Mouse (Mus musculus) gastrocnemius, postnatal 25 days (tissue): ENCODE results near the gene Dhdh. TPM values are rescaled to one million over a fixed set of nuclear protein-coding genes. Genes with fewer than 3 reads are reported as not detected.
"Not testable (repeated sequence)": the region's sequence is repeated elsewhere in the genome, so short reads cannot be mapped to it uniquely, and the experiment has no call there.

Experiments
- DNase-seq: peaks from one replicate; pipeline ENCODE4 v3.0.0; 2022
- total RNA-seq, 2 experiments: library from RNA; stranded (reverse); gene quantifications; 1 replicate in 1 of 2; 2 replicates in 1 of 2; pipeline ENCODE4 v1.2.3; 2021

The Dhdh gene
- total RNA-seq, 2 experiments from 2014 or later, result 12.3 to 12.6 TPM

DNA sequence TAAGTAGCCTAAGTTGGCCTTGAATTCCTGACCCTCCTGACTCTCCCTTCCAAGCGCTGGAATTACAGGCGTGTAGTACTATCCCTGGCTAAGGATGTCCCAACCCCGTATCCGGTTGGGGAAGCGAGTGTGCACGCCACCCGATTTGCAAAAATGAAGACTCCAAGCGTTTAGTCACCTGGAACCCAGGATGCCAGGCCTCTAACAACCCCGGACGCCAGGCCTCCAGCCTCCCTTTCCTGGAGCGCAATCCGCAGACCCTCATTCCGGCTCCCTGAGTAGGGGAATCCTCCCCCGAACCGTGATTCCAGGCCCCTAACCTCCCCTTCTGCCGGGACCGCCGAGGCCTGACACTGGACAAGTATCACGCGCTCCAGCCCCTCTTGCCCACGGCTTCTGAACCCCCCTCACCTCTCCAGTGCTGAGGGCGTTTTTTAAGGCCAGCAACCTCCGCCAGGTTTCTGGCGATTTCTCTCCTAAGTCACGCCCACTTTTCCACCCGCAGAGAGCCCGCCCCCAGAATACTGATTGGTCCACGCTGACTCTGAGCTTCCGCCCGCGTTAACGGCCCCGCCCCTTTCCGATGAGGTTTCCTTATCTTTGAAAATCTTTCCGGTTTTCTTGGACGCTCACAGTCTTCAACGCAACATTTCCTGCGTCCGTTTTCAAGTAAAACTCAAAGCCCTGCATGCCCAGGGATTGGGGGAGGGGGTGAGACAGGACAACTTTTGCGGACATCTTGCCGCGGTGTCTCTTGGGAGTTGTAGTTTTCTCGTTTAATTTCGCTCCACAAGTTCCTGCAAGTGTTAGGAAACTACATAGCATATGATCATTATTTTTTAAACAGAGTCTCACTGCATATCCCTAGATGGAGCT, 21.5 kb upstream of the Dhdh start, which contains the start of gene Nucb1:
TSS of gene Nucb1 (minus strand) at position 495 of the 876 bp plus-strand sequence.
- DNase-seq, result peak; percentile 89

DNA sequence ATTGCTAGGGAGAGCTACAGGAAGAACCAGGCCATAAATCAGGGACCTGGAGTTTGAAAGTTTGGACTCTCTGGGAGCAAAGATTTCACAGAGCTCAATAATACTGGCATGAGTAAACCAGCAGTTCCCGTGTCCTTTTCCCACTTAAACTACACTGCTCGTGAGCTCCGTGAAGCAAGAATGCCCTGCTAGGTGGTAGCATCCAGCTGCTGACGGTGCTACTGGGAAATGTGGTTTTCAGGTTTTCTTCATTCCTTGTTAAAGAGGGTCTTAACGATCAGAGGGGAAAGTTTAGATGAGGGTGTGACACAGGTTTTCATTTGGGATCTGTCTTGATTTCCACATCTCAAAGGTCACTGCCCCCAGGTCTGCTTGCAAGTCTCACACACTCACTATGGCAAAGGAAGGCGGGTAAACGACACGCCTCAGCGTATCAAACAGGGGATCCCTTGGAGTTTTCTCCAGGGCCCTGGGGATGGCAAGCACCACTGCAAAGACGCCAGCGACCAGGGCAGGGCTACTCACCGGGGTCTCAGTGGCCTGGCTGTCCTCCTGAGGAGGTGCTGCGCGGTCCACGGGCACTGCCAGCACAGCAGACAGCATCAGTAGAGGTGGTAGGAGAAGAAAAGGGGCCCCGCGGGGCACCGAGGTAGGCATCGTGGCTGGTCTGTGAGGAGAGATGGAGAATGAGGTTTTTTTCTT, 20.7 kb upstream of the Dhdh start:
- no peak for DNase-seq

- no peak for DNase-seq
Observed at GRCm38 (mm10) chr7:45508561-45508960, 20.0 kb upstream of the Dhdh start.

DNA sequence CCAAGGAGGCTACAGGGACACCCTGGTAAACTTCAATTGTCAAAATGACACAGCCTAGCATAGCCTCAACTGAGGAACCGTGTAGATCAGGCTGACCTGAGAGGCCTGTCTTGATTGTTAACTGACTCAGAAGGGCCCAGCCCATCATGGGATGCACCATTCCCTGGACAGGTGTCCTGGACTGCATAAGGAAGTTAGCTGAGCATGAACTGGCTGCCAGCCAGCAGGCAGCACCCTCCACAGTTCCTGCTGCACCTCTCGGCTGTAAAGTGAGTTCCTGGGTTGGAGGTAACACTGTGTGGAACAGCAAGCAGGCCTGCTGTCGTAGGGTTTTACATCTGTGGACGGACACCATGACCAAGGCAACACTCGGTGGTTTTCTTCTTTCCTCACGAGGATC, 19.0 kb upstream of the Dhdh start:
- no peak for DNase-seq

GRCm38 (mm10) chr7:45498427-45498826, 9.8 kb upstream of the Dhdh start:
- DNase-seq, result no peak

DNA sequence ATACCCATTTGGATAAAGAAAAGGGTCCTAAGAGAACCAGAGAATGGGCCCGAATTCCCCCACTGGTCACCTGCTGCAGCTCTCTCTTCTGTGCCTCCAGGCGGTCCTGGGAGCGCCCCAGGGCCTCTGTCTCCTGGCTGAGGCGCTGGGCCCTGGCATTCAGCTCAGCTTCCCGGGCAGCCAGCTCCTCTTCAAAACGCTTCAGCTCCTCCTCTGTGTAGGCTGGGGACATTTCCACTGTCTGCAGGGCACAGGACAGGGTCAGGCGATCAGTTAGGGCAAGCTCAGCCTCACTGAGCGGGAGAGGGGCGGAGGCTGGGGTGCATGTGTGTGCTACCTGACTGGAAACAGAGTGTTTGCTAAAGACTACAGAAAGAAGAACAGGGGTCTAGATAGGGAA, 5.9 kb upstream of the Dhdh start:
- DNase-seq, result no peak

DNA sequence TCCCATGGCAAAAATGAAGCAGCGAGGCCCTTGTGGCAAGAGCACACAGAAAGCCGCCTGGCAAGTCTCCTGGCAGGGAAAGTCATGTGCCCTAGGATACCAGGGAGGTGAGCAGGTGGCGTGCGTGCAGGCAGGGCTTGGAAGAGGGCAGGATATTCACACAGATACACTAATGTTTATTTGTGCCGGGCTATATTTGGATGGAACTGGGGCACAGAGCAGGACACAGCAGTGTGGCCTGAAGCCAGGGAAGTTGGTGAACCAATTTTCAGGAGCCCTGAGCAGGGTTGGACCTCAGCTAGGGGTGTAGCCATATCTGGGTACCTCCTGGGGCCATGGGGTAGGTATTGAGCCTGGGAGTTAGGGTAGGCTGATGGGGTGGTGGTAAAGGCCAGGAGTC, 4.3 kb upstream of the Dhdh start:
- peak; percentile 61 for DNase-seq

- no peak for DNase-seq
Observed at GRCm38 (mm10) chr7:45492225-45492844, 3.7 kb upstream of the Dhdh start.

DNA sequence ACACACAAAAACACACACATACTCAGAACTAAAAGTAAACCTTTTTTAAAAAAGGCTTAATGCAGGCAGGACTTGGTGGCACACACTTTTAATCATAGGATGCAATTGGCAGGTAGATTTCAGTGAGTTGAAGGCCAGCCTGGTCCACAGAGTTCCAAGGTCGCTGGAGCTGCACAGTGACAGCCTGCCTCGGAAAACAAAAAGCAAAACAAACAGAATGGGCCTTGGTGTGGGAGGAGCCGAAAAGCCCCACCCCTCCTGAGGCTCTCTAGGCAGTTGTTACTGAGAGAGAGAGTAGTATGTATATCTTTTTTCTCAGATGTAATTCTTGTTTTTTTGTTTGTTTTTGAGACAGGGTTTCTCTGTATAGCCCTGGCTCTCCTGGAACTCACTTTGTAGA, 2.7 kb upstream of the Dhdh start:
- no peak for DNase-seq

- DNase-seq, result no peak
Observed at GRCm38 (mm10) chr7:45490822-45491221, 2.2 kb upstream of the Dhdh start.

DNA sequence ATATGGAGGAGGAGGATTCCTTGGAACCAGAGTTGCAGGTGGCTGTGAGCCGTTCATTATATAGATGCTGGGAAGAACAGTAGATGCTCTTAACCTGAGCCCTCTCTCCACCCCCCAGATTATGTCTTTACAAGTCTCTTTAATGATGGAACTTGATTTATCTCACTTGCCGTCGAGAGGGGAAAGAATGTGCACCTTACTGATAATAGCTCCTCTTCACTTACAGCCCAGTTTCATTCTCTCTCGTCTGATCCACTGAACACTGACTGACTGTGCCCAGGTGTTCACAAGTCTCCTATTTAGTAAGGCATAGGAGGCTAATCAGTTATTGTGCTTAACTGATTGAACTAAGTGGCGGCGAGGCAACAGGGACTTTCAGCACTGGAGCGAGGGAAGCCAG, 973 bp upstream of the Dhdh start:
- DNase-seq, result no peak

GRCm38 (mm10) chr7:45487861-45488292, 728 bp downstream of the Dhdh start:
- no peak for DNase-seq

DNA sequence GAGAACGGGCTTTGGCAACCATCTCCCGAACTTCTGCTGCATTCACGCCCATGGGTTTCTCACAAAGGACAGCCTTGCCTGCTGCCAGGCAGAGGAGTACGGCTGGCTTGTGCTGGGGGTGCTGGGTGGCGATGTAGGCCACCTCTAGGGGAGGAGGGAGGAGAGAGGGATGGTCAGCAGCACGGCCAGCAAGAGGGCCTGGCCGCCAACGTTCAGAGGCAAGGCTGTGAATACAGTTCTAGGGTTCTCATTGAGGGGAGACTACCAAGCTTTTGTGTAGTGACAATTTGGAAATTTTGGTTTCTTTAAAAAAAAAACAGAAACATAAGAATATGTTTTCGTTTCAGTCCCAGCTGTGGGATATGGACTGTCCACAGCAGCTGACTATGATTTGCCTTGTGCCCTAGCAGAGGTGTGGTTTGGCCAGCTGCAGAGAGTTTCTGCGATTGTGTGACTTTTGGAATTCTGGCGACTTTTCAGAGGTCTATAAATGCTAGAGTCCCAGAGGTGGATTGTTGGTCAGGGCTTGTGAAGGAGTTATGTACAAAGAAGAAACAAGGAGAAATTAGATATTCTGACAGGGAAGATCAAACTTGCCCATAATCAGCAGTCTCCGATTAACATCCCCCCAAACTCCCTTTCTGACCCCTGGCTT, 1.7 kb downstream of the Dhdh start, which contains the start of gene Gm45808:
TSS of gene Gm45808 (minus strand) at position 51 of the 655 bp plus-strand sequence.
- no peak for DNase-seq

DNA sequence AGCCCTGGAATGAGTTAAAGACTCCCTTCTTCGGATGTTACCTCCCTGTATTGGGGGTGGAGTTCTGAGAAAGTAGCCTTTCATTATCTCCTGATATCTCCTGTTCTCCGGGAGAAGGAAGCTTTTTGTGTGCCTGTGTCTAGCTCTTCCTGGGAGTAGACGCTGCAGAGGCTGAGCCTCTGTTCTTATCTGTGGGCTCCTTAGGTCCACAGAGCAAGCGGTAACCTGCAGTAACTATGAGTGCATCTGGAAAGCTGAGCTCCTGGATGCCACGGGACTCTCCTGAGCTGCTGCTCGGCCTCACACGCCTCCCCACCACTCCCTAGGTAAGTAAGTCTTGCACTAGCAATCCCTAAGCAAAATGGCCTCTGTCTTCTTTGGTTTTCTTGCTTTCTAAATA, 2.4 kb downstream of the Dhdh start:
- no peak for DNase-seq

DNA sequence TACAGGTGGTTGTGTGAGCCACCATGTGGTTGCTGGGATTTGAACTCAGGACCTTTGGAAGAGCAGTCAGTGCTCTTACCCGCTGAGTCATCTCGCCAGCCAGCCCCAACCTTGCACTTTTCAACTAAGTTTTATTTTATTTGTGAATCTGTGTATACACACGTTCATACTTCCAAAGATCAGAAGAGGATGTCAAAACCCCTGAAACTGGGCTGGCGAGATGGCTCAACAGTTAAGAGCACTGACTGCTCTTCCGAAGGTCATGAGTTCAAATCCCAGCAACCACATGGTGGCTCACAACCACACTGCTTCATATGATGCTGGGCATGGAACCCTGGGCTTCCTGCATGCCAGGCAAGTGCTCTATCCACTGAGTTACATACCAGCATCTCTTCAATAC, 3.6 kb downstream of the Dhdh start:
- DNase-seq, result not testable (repeated sequence)

DNA sequence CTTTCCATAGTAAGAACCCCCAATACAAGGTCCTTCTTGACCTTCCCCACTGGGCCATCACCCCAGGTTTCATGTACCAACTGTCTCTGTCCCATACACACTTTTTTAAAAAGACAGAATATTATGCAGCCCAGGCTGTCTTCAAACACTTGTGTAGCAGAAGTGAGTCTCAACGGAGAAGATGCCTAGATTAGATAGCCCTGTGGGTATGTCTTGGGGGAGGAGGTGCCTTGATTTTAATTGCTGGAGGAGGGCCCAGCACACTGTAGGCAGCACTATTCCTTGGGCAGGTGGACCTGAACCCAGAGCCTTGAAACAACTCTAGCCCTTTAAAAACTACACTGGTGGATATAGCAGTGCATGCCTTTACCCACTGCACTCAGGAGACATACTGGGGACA, 6.4 kb downstream of the Dhdh start:
- no peak for DNase-seq

DNA sequence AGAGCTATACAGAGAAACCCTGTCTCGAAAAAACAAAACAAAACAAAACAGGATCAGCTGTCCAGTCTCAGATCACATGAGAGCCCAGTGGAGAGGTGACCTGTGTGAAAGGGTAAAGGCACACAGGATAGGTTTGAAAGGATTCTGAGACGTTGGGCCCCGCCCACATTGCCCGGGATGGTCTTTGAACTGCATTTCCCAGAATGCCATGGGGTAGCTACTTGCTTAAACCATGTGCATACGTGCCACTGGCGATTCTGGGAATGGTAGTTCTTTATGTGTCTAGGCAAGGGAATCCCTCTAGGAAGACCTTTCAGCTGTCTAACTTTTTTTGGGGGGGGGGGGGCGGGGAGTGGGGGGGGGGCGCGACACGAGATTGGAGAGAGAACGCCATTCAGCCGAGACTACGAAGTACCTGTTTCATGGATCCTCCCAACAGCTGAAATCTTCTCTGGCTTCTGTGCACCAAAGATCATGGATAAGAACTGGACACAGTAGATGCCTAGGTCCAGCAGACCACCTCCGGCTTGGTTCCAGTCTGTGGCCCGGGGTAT, 7.2 kb downstream of the Dhdh start, which contains the start of gene Tulp2:
TSS of gene Tulp2 (plus strand) at position 504 of the 554 bp plus-strand sequence.
- peak; percentile 46 for DNase-seq

GRCm38 (mm10) chr7:45480310-45480709, 8.3 kb downstream of the Dhdh start:
- DNase-seq, result not testable (repeated sequence)

GRCm38 (mm10) chr7:45478774-45479173, 9.8 kb downstream of the Dhdh start:
- DNase-seq, result no peak

DNA sequence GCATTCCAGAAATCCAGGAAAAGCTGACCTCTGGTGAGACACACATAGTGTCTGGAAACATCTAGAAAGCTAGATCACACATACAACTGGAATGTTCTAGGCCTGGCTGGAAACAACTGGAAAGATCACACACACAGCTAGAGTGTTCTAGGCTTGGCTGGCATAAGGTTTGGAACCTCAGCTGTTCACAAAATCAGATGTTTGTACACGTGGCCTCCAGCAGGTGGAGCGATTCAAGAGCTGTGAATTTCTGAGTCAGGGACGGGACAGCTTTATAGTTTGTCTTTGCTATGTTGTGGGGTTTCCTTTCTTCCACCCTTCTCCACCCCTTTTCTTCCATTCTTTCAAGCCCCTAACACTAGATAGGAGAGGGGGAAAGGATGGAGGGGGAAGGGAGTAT, 11.6 kb downstream of the Dhdh start:
- no peak for DNase-seq

GRCm38 (mm10) chr7:45476453-45476852, 12.2 kb downstream of the Dhdh start:
- DNase-seq, result no peak
